In genomic region chr1:179705154-179705553, GRCm38 (mm10) we compare ENCODE assay signal across 13 mouse cellular contexts. TPM values are rescaled to one million over a fixed set of nuclear protein-coding genes. Genes with fewer than 3 reads are reported as not detected.
DNase-seq lines count a peak whose midpoint lies in the region; ATAC-seq and TF ChIP-seq lines count a peak whose summit lies in the region.
"Had no signal": no experiment of that assay in that cellular context is flagged by ENCODE, and none has a peak within 500 bp of the region (broad histone marks: within the 10 kb centered on the region; RNA-seq: fewer than 3 reads in every experiment).

No protein-coding gene starts in this region.

- no peak for TF ChIP-seq POLR2A in lung, adult 2 months (IDR thresholded peaks at IDR 0.05; ENCODE audit: borderline replicate concordance, extremely low read depth, low read depth, low read length)

- no peak for TF ChIP-seq CTCF in lung, adult 2 months (IDR thresholded peaks at IDR 0.05; ENCODE audit: insufficient read depth, low read length)

- no peak for ATAC-seq in erythroid progenitor cell, adult 5-6 weeks (replicated peaks; ENCODE audit: low FRiP score, poor library complexity, severe bottlenecking)
- ATAC-seq in erythroblast, adult 5-6 weeks (replicated peaks; ENCODE audit: low FRiP score, poor library complexity, severe bottlenecking) = no peak
- ATAC-seq: intestine, postnatal 0 days; midbrain, embryonic 13.5 days had no signal

- H3K4me3 ChIP-seq in lung, adult 2 months (replicated peaks; ENCODE audit: extremely low read depth, low read depth, low read length) = no peak overlapping the region
- H3K4me3 ChIP-seq: forebrain, embryonic 10.5 days; limb, embryonic 15.5 days; midbrain, embryonic 13.5 days had no signal

- no peaks in the 10 kb centered on the region for H3K4me1 ChIP-seq in lung, adult 2 months (ENCODE audit: control insufficient read depth, insufficient read depth, low read length)
- H3K4me1 ChIP-seq: forebrain, embryonic 10.5 days; midbrain, embryonic 13.5 days had no signal

- peak; percentile 48 for DNase-seq in lung, postnatal 14 days
- no peak for DNase-seq in lung, adult 2 months
- DNase-seq in frontal cortex, postnatal 25 days (ENCODE audit: low spot score in 2 of 2) = peak; percentile 23 to 30
- DNase-seq in layer of hippocampus, adult 9-11 months = peak; percentile 64
- peak; percentile 24 to 56 for DNase-seq in right cerebral cortex, postnatal 36 days (ENCODE audit: low spot score in 2 of 2)
- no peak for DNase-seq in kidney, adult 9 months

- 80% methylated on average over 6 of the region's 6 CpGs for WGBS in lung, adult 2 months

RNA-seq across cellular contexts. Expression of gene Sccpdh, which starts 37.1 kb away (rescaled TPM):
- polyA plus RNA-seq in lung, adult 2 months (2012; rRNA removed) = 4.9 and 8.8 TPM in 2 replicates
- 2.5 TPM in 1 of 2 replicates, not detected in the other for total RNA-seq in erythroid progenitor cell, adult 5-6 weeks (2015; ENCODE audit: low replicate concordance)
- 0.30 and 8.6 TPM in 2 replicates for total RNA-seq in erythroid progenitor cell, adult 5-6 weeks (2017; ENCODE audit: low replicate concordance)
- 9.4 TPM in 1 of 2 replicates, not detected in the other for total RNA-seq in erythroblast, adult 5-6 weeks (2015; ENCODE audit: low replicate concordance)
- total RNA-seq in erythroblast, adult 5-6 weeks (2017; ENCODE audit: low replicate concordance) = 1.4 and 7.4 TPM in 2 replicates

RNA-seq across cellular contexts. Expression of gene Kif28, which starts 39.9 kb away (rescaled TPM):
- 0.04 TPM in 1 of 2 replicates, not detected in the other for polyA plus RNA-seq in lung, adult 2 months (2012; rRNA removed)
- not detected in 2 replicates for total RNA-seq in erythroid progenitor cell, adult 5-6 weeks (2015; ENCODE audit: low replicate concordance)
- not detected in 2 replicates for total RNA-seq in erythroid progenitor cell, adult 5-6 weeks (2017; ENCODE audit: low replicate concordance)
- total RNA-seq in erythroblast, adult 5-6 weeks (2015; ENCODE audit: low replicate concordance) = not detected in 2 replicates
- total RNA-seq in erythroblast, adult 5-6 weeks (2017; ENCODE audit: low replicate concordance) = not detected in 2 replicates
- polyA plus RNA-seq: forebrain, embryonic 10.5 days; intestine, postnatal 0 days; thymus, postnatal 0 days had no signal

Comparison
In these comparisons a context has a peak if more than half of its experiments do, and no peak if none do; other contexts are left out.
1. DNase-seq: peak in lung, postnatal 14 days (single experiment), frontal cortex, postnatal 25 days (2 of 2), layer of hippocampus, adult 9-11 months (single experiment) and right cerebral cortex, postnatal 36 days (2 of 2); none in lung, adult 2 months (single experiment) and kidney, adult 9 months (single experiment).